Mouse (Mus musculus) liver, postnatal 0 days (tissue): ENCODE measurements around the gene Tnnt2.

Experiments
- CTCF ChIP-seq: sonication (generic); IDR thresholded peaks from 2 replicates; pipeline ENCODE4 v1.5.1; 2016; ENCODE audit warnings: antibody characterized with exemption, low read depth
- EP300 ChIP-seq: IDR thresholded peaks from 2 replicates; pipeline ENCODE4 v1.6.1; 2016; ENCODE audit warnings: antibody characterized with exemption, low read depth, mild to moderate bottlenecking

DNA sequence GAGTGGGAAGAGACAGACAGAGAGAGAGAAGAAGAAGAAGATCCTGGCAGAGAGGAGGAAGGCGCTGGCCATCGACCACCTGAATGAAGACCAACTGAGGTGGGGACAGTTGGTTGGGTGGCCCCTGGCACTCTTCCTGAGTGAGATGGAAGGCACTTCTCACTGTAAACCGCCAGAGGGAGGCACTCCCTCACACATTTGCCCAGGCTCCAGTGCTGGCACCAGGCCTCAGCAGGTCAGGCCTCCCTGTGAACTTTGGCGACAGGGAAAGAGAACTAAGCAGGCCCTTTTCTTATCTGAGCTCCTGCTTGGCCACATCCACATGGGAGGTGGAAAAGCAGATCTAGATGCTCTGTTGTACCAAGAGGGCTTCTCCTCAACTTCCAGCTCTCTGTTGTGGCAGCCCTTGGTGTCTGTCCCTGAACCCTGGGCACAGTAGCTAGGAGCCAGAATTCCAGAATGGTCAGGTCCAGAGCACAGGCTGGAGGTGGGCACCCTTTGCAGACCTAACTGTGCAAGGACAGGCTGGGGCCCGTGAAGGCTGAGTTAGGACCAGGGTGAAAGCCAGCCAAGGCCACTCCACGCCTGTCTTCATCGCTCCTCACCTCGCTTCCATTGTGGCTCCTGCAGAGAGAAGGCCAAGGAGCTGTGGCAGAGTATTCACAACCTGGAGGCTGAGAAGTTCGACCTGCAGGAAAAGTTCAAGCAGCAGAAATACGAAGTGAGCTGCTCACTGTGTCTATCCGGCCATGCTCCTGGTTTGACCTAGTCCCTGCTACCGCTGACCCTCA is 14.8 kb downstream of the Tnnt2 start:
- TF ChIP-seq CTCF: peak; percentile 75
- TF ChIP-seq EP300: no peak
